Mouse (Mus musculus) spleen, adult 2 months (tissue): ENCODE measurements at regions not wholly inside any gene's neighbourhood (a gene's known extent, or its start where the extent isn't known, plus 50 kb on each side); places are given as distances from the start of the nearest gene placed in this dataset.

Source experiments
- CTCF ChIP-seq: fragments of 200-500 bp; IDR thresholded peaks from 2 replicates; pipeline ENCODE4 v1.5.1; 2011; ENCODE audit warnings: mild to moderate bottlenecking, inconsistent platforms; ENCODE audit not compliant: insufficient read depth, insufficient read length, insufficient replicate concordance; ENCODE audit errors: extremely low read depth
- POLR2A ChIP-seq: fragments of 200-500 bp; IDR thresholded peaks from 2 replicates; pipeline ENCODE4 v1.6.1; 2011; ENCODE audit warnings: low read depth, low read length, inconsistent platforms

DNA sequence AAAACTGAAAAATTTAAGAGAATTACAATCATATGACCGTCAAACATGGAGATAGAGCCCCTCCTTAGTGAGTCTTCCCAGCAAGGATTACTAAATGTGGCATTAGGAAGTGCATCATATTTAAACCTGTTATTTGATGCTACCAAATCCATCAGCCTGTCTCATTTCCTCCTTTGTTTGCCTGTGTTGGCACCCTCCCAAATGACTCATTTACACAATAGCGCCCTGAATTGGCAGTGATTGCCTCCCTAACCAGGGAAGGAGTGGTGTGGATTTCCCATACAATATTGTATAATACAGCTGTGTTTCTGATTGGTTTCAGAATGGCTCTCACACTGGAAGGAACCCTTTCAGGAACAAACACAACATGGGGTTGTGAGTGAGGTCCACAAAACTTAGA lies 162.0 kb downstream of the Mis18a start:
- no peak for TF ChIP-seq CTCF
- TF ChIP-seq POLR2A = no peak
